Mouse (Mus musculus): Measurements from ENCODE around the gene Aldh3a2.
A peak's percentile ranks its signal among the peaks of the same experiment; 100 is the strongest.

- TF ChIP-seq ZC3H11A (IDR thresholded peaks at IDR 0.05; ENCODE audit: low read depth, low read length) (no peak), EP300 (IDR thresholded peaks at IDR 0.05; ENCODE audit: low read depth in 1 of 2, low read length in 2 of 2) (peak; percentile 90 to 98)
Measured at GRCm38 (mm10) chr11:61275106-61275505, 7.8 kb upstream of the Aldh3a2 start.

Data from MEL (cell line).